Mouse (Mus musculus): ENCODE measurements around the gene Proser2. TPM values are rescaled to one million over a fixed set of nuclear protein-coding genes. Genes with fewer than 3 reads are reported as not detected.

Gene Proser2
- polyA plus RNA-seq, 1 experiment from 2014 or later: 3.2 TPM

- DNase-seq (ENCODE audit: low spot score) (no peak), ATAC-seq (ENCODE audit: insufficient read depth, low FRiP score, low TSS enrichment) (no peak)
- H3K4me3 ChIP-seq (ENCODE audit: low read depth, low read length): no peak overlapping the region
- no peak overlapping the region for H3K27ac ChIP-seq (ENCODE audit: low read depth, low read length)
- H3K9ac ChIP-seq (ENCODE audit: low read length): no peak overlapping the region
- no peaks in the 10 kb centered on the region for H3K9me3 ChIP-seq (ENCODE audit: control insufficient read depth, low read length)
- WGBS: 93% methylated on average over 4 of the region's 4 CpGs
- H3K4me2 ChIP-seq (ENCODE audit: low read depth): no peak overlapping the region
- peaks cover 8% of the 10 kb centered on the region for H3K36me3 ChIP-seq (ENCODE audit: control insufficient read depth, insufficient read depth, low read length)
- no peaks in the 10 kb centered on the region for H3K4me1 ChIP-seq (ENCODE audit: control insufficient read depth, insufficient read depth, low read length)
- H3K27me3 ChIP-seq (ENCODE audit: control insufficient read depth, insufficient read depth, low read length): no peaks in the 10 kb centered on the region
These were observed 81.4 kb downstream of the Proser2 start for GRCm38 (mm10) chr2:6048570-6048969.

Other genes starting within 250 kb of the Proser2 start
- gene Sec61a2, start 234.8 kb downstream of the Proser2 start, polyA plus RNA-seq (2014; fragmentation: Nextera tagmentation; extraction: Ambion mirVana): 83.5 and 84.1 TPM in 2 replicates
- 2.8 and 3.8 TPM in 2 replicates for gene Dhtkd1, start 187.4 kb downstream of the Proser2 start, polyA plus RNA-seq (2014; fragmentation: Nextera tagmentation; extraction: Ambion mirVana)
- 11.9 and 12.3 TPM in 2 replicates for gene Upf2, start 178.7 kb downstream of the Proser2 start, polyA plus RNA-seq (2014; fragmentation: Nextera tagmentation; extraction: Ambion mirVana)
- gene Echdc3, start 82.8 kb upstream of the Proser2 start, polyA plus RNA-seq (2014; fragmentation: Nextera tagmentation; extraction: Ambion mirVana): 1.4 and 2.7 TPM in 2 replicates
- gene Usp6nl, start 192.5 kb upstream of the Proser2 start, polyA plus RNA-seq (2014; fragmentation: Nextera tagmentation; extraction: Ambion mirVana): 12.2 and 12.9 TPM in 2 replicates